Mouse (Mus musculus) C2C12 (cell line): ENCODE data around the gene Cul5.

Experiments used
- CTCF ChIP-seq: IDR thresholded peaks from one replicate; pipeline ENCODE4 v1.5.1; 2011; ENCODE audit not compliant: control insufficient read depth, insufficient read depth, insufficient read length
- MAX ChIP-seq: IDR thresholded peaks from one replicate; pipeline ENCODE4 v1.6.1; 2011; ENCODE audit warnings: mild to moderate bottlenecking, control low read depth

GRCm38 (mm10) chr9:53664819-53665218 is 5.0 kb downstream of the Cul5 start:
- no peak for TF ChIP-seq CTCF
- no peak for TF ChIP-seq MAX
